Mouse (Mus musculus) hindbrain, embryonic 11.5 days (tissue): ENCODE measurements around the gene Lyz1. TPM values are rescaled to one million over a fixed set of nuclear protein-coding genes. Genes with fewer than 3 reads are reported as not detected.

Experiments
- ATAC-seq: fragments of 200-750 bp; cut with Nextera tagmentation; 2 replicates; pipeline ENCODE4 v1.8.0; 2017; ENCODE audit warnings: mild to moderate bottlenecking, moderate TSS enrichment, moderate library complexity; ENCODE audit not compliant: low FRiP score
- DNase-seq: peaks from one replicate; pipeline ENCODE4 v3.0.0-alpha.2; 2015; ENCODE audit warnings: low spot score
- H3K27ac ChIP-seq: fragments of 300-500 bp; sonication (generic); 2 replicates; pipeline ENCODE4 v1.5.1; 2014; ENCODE audit warnings: mild to moderate bottlenecking, low read depth, low read length
- H3K27me3 ChIP-seq: fragments of 300-500 bp; sonication (generic); 2 replicates; pipeline ENCODE4 v1.6.1; 2014; ENCODE audit warnings: mild to moderate bottlenecking, low read length, moderate library complexity, mixed read lengths; ENCODE audit not compliant: control insufficient read depth, insufficient read depth
- H3K36me3 ChIP-seq: fragments of 300-500 bp; sonication (generic); 2 replicates; pipeline ENCODE4 v1.6.1; 2014; ENCODE audit warnings: mild to moderate bottlenecking, low read length, moderate library complexity, mixed read lengths; ENCODE audit not compliant: control insufficient read depth, insufficient read depth
- H3K4me1 ChIP-seq: fragments of 300-500 bp; sonication (generic); replicated peaks from 2 replicates; pipeline ENCODE4 v1.6.1; 2014; ENCODE audit warnings: low read length, mixed read lengths; ENCODE audit not compliant: control insufficient read depth, insufficient read depth
- H3K4me2 ChIP-seq: fragments of 300-500 bp; sonication (generic); replicated peaks from 2 replicates; pipeline ENCODE4 v1.6.1; 2014; ENCODE audit warnings: mild to moderate bottlenecking, low read depth, low read length
- H3K4me3 ChIP-seq: fragments of 300-500 bp; sonication (generic); 2 replicates; pipeline ENCODE4 v1.5.1; 2014; ENCODE audit warnings: low read depth, low read length
- H3K9ac ChIP-seq: fragments of 300-500 bp; sonication (generic); 2 replicates; pipeline ENCODE4 v1.6.1; 2014; ENCODE audit warnings: low read depth, low read length
- H3K9me3 ChIP-seq: fragments of 300-500 bp; sonication (generic); 2 replicates; pipeline ENCODE4 v1.6.1; 2016; ENCODE audit warnings: low read length; ENCODE audit not compliant: control insufficient read depth
- WGBS: fragments of 180-500 bp; shearing (Covaris S2); extraction: QIAGEN DNeasy Blood & Tissue Kit; methylation state at CpG from one replicate; pipeline ENCODE4 v1.1.7; 2014; 5-methylcytosine and 5-hydroxymethylcytosine counted together
- polyA plus RNA-seq: library from polyadenylated mRNA; unstranded; fragments of >200 nt; fragmentation: Nextera tagmentation; extraction: Ambion mirVana; gene quantifications from 2 replicates; pipeline ENCODE4 v1.2.1, GENCODE M21; 2014

Lyz1 gene
- not detected in 2 replicates for polyA plus RNA-seq

DNA sequence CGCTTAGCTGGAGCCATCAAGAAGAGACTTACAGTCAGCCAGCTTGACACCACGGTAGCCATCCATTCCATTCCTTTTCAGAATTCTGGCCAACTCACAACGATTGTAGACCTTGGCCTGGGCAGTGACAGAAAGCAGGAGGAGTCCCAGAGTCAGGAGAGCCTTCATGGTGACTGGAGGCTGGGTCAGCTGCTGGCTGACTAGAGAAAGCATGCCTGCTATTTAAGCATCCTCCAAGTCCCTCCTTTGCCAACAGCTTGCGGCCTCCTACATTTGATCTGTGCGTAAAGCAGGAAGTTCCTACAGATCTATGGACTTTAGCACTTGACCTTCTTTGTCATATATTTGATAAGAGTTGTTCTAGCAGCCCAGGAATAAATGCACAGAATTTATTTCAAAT is at the start of gene Lyz1:
Gene Lyz1, minus strand, starts transcription at position 198 of the 400 bp plus-strand sequence.
- Histone ChIP-seq H3K4me3 (no peak within 1 kb of the TSS), H3K9me3 (no peaks in the 10 kb centered on the region), H3K36me3 (no peaks in the 10 kb centered on the region), H3K27me3 (no peaks in the 10 kb centered on the region), H3K27ac (no peak within 1 kb of the TSS), H3K4me2 (no peak within 1 kb of the TSS), H3K9ac (no peak within 1 kb of the TSS), H3K4me1 (no peaks in the 10 kb centered on the region)
- no peak for ATAC-seq
- 85% methylated on average over 5 of the region's 5 CpGs for WGBS
- no peak for DNase-seq

DNA sequence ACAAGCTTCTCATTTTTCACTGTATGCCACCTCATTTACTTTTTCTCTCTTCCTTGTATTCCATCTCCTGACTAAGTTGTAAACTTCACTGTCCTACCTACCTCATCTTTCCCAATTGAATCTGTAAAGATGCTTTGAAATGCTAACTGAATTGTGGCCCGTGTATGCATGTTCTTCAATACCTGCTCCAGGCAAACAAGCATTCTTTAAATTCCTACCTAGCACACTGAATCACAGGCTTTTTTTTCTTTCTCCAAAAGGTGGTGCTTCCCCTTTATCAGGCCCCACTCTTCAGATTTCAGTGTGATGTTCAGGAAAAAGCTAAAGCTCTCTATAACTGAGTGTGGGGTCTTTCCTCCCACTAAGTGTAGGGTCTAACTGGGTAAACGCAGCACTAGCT is 49.7 kb upstream of the Lyz1 start:
- H3K4me2 ChIP-seq = no peak overlapping the region
- H3K4me3 ChIP-seq = no peak overlapping the region
- H3K27ac ChIP-seq = no peak overlapping the region
- no peaks in the 10 kb centered on the region for H3K36me3 ChIP-seq
- no peaks in the 10 kb centered on the region for H3K9me3 ChIP-seq
- no peaks in the 10 kb centered on the region for H3K4me1 ChIP-seq
- WGBS = 86% methylated on average over 2 of the region's 2 CpGs
- no peaks in the 10 kb centered on the region for H3K27me3 ChIP-seq
- no peak overlapping the region for H3K9ac ChIP-seq
- no peak for DNase-seq
- no peak for ATAC-seq

DNA sequence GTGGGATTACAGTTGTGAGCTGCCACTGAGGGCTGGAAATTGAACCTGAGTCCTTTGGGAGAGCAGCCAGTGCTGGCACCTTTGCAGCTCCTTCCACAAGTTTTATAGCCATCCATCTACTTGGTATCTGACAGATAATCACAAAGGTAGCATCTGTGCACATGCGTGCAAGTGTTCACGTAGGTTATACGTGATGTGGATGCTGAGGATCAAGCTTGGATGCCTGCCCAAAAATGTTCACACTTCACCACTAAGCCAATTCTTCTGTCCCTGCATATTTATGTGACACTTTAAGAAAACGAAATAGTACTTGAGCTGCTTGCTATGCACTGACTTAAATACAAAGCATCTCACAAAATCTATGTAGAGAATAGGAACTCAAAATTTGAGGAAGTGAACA is 48.4 kb upstream of the Lyz1 start:
- ATAC-seq (no peak), DNase-seq (no peak)
- Histone ChIP-seq H3K4me3 (no peak overlapping the region), H3K36me3 (no peaks in the 10 kb centered on the region), H3K9ac (no peak overlapping the region), H3K27ac (no peak overlapping the region), H3K4me1 (no peaks in the 10 kb centered on the region), H3K27me3 (no peaks in the 10 kb centered on the region), H3K4me2 (no peak overlapping the region), H3K9me3 (no peaks in the 10 kb centered on the region)
- 88% methylated on average over 4 of the region's 4 CpGs for WGBS

DNA sequence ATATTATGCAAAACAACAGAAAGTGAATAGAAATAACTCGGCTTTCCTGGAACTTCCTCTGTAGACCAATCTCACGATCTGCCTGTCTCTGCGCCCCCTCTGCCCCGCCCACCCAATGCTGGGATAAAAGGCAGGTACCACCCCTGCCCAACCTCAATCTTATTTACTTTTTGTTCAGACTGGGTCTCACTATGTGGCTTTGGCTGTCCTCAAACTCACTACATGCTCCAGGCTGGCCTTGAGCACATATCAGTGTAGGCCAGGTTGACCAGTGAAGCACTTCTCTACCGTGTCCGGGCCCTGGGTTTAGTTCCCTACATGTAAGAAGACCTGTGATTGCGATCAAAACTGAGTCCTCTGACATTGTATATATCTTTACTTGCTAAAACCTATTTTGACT is 46.6 kb upstream of the Lyz1 start:
- H3K36me3 ChIP-seq = no peaks in the 10 kb centered on the region
- no peaks in the 10 kb centered on the region for H3K9me3 ChIP-seq
- no peaks in the 10 kb centered on the region for H3K4me1 ChIP-seq
- no peaks in the 10 kb centered on the region for H3K27me3 ChIP-seq
- H3K4me3 ChIP-seq = no peak overlapping the region
- H3K27ac ChIP-seq = no peak overlapping the region
- H3K9ac ChIP-seq = no peak overlapping the region
- WGBS = 83% methylated on average over 7 of the region's 7 CpGs
- DNase-seq = no peak
- ATAC-seq = no peak
- no peak overlapping the region for H3K4me2 ChIP-seq

DNA sequence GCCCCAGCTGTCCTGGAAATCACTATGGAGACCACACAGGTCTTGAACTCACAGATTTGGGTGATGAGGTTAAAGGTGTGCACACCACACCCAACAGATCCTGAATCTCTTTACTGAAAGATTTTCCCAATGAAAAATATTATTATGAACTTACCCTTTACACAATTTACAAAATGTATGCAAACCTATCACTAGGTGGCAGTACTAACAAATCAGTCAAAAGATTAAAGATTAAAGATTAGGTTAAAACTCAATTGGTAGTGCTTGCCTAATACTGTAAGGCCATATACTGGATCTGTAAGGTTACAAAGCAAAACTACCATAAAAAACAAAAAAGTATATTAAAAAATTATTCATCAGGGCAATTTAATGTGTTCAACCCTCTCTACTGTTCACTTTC is 45.3 kb upstream of the Lyz1 start:
- Histone ChIP-seq H3K27ac (no peak overlapping the region), H3K9ac (no peak overlapping the region), H3K4me2 (no peak overlapping the region), H3K4me3 (no peak overlapping the region), H3K27me3 (no peaks in the 10 kb centered on the region), H3K9me3 (no peaks in the 10 kb centered on the region), H3K36me3 (no peaks in the 10 kb centered on the region), H3K4me1 (no peaks in the 10 kb centered on the region)
- DNase-seq (no peak), ATAC-seq (no peak)

DNA sequence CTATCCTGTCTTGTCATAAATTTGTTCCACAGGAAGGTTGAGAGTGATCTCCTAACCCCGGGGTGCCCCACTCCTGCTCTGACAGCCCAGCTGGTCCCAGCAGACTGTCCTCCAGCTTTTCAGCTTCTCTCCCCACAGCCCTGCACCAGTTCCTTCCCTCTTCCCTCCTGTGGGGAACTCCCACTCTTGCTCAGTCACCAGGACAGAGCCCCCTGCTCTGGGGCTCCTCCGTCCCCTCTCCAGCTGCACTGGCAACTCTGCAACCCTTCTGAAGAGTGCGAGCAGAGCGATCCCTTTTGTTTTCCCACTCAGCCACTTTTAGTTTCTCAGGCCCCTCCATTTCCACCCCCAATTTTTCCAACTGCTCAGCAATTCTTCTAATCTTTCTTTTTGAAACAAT is 43.0 kb upstream of the Lyz1 start:
- H3K27me3 ChIP-seq = no peaks in the 10 kb centered on the region
- no peaks in the 10 kb centered on the region for H3K4me1 ChIP-seq
- no peak overlapping the region for H3K27ac ChIP-seq
- DNase-seq (no peak), ATAC-seq (peak; percentile 52)
- no peaks in the 10 kb centered on the region for H3K9me3 ChIP-seq
- H3K4me2 ChIP-seq = no peak overlapping the region
- H3K9ac ChIP-seq = no peak overlapping the region
- WGBS = 38% methylated on average over 4 of the region's 4 CpGs
- H3K4me3 ChIP-seq = no peak overlapping the region
- no peaks in the 10 kb centered on the region for H3K36me3 ChIP-seq

DNA sequence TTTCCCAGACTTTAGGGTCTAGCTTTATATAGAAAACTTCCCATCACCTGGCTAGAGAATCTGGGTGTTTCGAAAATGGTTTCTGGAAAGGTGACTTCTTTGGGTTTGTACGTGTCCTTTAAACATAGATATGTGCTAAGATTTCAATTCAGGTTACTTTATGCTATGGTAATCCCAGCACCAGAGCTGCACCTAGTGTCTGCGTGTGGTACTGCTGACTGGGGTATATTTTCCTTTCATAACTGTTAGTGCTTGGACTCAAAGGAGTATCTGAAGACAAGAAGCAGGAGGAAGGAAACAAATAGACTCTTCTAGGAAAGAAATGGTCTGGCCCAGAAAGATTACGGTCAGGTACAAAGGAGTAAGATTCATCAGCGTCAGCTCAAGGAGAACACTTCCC is 37.9 kb upstream of the Lyz1 start:
- ATAC-seq (no peak), DNase-seq (no peak)
- H3K4me2 ChIP-seq = no peak overlapping the region
- H3K27me3 ChIP-seq = no peaks in the 10 kb centered on the region
- no peaks in the 10 kb centered on the region for H3K9me3 ChIP-seq
- WGBS = 78% methylated on average over 5 of the region's 5 CpGs
- no peaks in the 10 kb centered on the region for H3K4me1 ChIP-seq
- no peak overlapping the region for H3K9ac ChIP-seq
- H3K4me3 ChIP-seq = no peak overlapping the region
- no peak overlapping the region for H3K27ac ChIP-seq
- H3K36me3 ChIP-seq = no peaks in the 10 kb centered on the region

DNA sequence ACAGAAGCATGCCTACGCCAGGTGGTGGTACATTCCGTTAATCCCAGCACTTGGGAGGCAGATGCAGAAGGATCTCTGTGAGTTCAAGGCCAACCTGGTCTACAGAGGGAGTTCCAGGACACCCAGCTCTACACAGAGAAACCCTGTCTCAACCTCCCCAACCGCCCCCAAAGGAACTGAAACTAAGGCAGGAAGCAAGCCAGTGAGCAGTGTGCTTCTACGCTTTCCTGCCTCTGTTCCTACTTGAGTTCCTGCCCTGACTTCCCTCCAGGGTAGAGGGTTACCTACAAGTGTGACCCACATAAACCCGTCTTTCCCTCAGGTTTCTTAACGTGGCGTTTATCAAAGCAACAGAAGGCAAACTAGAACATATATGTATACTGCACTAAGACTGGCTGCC is 31.1 kb upstream of the Lyz1 start:
- 92% methylated on average over 7 of the region's 7 CpGs for WGBS
- no peaks in the 10 kb centered on the region for H3K4me1 ChIP-seq
- H3K27me3 ChIP-seq = no peaks in the 10 kb centered on the region
- H3K36me3 ChIP-seq = no peaks in the 10 kb centered on the region
- H3K9ac ChIP-seq = no peak overlapping the region
- no peaks in the 10 kb centered on the region for H3K9me3 ChIP-seq
- ATAC-seq (no peak), DNase-seq (no peak)
- H3K27ac ChIP-seq = no peak overlapping the region
- no peak overlapping the region for H3K4me2 ChIP-seq
- no peak overlapping the region for H3K4me3 ChIP-seq

DNA sequence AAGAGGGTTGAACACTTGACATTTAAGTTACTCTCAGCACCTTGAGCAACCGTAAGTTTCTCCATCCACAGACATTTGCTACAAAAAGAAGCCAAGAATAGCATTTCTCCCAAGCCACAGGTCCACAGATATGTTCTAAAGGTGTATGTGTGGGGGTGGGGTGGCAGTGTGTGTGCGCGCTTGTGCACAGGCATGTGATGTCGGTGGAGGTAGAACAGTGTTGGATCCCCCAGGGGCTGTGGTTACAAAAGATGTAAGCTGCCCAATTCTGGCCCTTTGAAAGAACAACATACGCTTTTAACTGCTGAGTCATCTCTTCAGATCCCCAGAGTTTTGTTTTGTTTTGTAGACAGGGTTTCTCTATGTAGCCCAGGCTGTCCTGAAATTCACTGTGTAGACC is 30.0 kb upstream of the Lyz1 start:
- DNase-seq = no peak
- Histone ChIP-seq H3K27me3 (no peaks in the 10 kb centered on the region), H3K9ac (no peak overlapping the region), H3K27ac (no peak overlapping the region), H3K9me3 (no peaks in the 10 kb centered on the region), H3K36me3 (no peaks in the 10 kb centered on the region), H3K4me1 (no peaks in the 10 kb centered on the region), H3K4me2 (no peak overlapping the region), H3K4me3 (no peak overlapping the region)
- WGBS = 91% methylated on average over 5 of the region's 5 CpGs
- no peak for ATAC-seq
